Mouse (Mus musculus) gastrocnemius, postnatal 25 days (tissue): ENCODE results near the gene Arhgap15. TPM values are rescaled to one million over a fixed set of nuclear protein-coding genes. Genes with fewer than 3 reads are reported as not detected.

Experiments
- total RNA-seq, 2 experiments: library from RNA; stranded (reverse); gene quantifications; 1 replicate in 1 of 2; 2 replicates in 1 of 2; pipeline ENCODE4 v1.2.3; 2021

The Arhgap15 gene
- total RNA-seq, 2 experiments from 2014 or later, result 0.51 to 1.1 TPM

Other genes with a start within 250 kb of the Arhgap15 start
- not detected for gene Kynu, start 193.5 kb upstream of the Arhgap15 start, total RNA-seq